Mouse (Mus musculus): Measurements from ENCODE around the gene Nkx2-3. TPM values are rescaled to one million over a fixed set of nuclear protein-coding genes. Genes with fewer than 3 reads are reported as not detected.
A peak's percentile ranks its signal among the peaks of the same experiment; 100 is the strongest.

Gene Nkx2-3
- total RNA-seq, 2 experiments from 2014 or later: not detected

DNA sequence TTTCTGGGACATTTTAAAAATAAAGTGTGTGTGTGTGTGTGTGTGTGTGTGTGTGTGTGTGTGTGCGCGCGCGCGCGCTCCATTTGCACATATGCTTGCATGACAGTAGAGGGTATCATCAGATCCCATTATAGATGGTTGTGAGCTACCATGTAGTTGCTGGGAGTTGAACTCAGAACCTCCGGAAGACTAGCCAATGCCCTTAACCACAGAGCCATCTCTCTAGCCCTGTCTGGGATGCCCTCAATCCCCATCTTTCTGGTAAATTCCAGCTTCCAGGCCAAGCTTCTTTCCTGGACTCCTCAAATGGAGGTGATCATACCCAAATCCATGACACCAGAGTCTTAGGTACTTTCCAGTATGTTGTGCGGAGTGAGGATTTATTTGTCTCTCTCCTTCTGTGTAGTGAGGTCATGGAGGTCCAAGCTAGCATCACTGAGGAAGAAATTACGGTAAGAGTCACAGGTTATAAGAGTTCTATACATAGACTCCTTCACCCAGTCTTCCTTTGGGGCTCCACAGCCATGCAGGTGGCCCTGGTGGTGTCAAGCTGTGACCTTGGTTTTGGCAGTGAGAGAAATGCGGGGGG lies 5.7 kb downstream of the Nkx2-3 start:
- no peak for DNase-seq (ENCODE audit: low spot score in 2 of 2)

DNA sequence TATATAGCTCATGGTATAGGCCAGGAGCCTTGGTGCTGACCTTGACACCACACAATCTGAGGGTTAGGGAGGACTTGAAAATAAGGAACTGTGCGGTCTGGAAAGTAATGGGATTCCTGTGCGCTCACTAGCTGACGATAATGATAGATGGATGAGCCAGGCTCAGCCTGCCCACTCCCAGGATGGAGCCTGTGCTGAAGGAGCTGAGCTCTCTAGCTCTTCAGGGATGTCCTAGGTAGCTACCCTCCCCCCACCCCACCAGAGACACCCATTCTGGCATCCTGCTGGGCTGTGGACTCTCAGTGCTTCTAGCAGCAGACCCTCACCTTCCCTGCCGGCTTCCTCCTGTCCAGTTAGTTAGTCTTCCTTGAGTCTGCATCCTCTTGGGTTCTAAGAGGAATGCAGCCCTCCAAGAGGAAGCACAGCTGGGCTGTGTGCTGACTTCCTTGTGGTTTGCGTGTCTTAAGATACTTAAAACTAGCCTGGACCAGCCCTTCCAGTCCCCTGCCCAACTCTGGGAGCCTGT lies 6.4 kb downstream of the Nkx2-3 start:
- DNase-seq (ENCODE audit: low spot score in 2 of 2): no peak

DNA sequence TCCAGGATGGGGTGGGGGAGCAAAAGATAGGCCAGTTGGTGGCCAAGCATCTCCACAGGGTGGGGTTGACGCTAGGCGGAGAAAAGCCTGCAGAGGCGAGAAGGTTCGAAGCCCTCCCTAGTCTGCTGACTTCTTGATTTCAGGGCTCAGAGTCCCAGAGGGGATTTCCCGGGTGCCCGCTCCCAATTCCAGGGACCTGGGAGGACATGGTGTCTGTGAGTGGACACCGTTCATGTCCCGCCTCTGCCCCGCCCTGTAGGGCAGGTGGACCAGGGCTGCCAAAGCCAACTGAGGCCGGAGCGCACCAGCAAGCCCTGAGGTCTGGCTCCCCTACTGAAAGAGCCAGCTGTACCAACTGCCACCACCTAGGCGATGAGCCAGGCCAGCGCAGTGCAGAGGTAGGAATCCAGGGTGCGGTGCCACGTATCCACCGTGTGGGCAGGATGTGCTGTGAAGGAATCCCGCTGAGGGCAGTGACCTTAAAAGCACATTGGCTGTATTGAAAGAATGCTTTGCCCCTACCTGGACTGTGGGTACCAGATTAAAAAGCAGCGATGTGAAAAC lies 7.9 kb downstream of the Nkx2-3 start:
- DNase-seq (ENCODE audit: low spot score in 2 of 2): no peak

- no peak for DNase-seq (ENCODE audit: low spot score in 2 of 2)
Measured at GRCm38 (mm10) chr19:43623913-43624312, 11.8 kb downstream of the Nkx2-3 start.

GRCm38 (mm10) chr19:43626160-43626559 lies 14.0 kb downstream of the Nkx2-3 start:
- DNase-seq (ENCODE audit: low spot score in 2 of 2): no peak

GRCm38 (mm10) chr19:43627345-43627744 lies 15.2 kb downstream of the Nkx2-3 start:
- no peak for DNase-seq (ENCODE audit: low spot score in 2 of 2)

DNA sequence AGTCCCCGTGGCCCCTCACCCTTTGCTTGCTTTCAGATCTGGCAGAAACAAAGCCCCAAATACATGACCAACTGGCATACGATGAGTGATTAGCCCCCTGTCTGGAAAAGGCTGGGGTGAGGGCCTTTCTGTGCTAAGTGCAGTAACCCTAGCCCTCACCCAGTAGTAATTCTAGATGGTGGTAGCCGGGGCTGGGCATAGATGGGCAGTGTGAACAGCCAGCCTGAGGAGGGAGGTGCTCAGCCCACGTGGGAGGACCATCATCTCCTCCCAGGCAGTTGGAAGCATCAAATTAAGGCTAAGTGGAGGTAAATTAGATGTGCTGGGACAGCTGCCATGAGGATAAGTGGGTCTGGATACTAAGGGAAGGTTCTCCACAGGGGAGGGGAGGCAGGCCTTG lies 17.0 kb downstream of the Nkx2-3 start:
- no peak for DNase-seq (ENCODE audit: low spot score in 2 of 2)

GRCm38 (mm10) chr19:43630466-43631251 lies 18.5 kb downstream of the Nkx2-3 start:
- peak; percentile 73 to 85 for DNase-seq (ENCODE audit: low spot score in 2 of 2)

GRCm38 (mm10) chr19:43641833-43642232 lies 29.7 kb downstream of the Nkx2-3 start:
- DNase-seq (ENCODE audit: low spot score in 2 of 2): no peak

DNA sequence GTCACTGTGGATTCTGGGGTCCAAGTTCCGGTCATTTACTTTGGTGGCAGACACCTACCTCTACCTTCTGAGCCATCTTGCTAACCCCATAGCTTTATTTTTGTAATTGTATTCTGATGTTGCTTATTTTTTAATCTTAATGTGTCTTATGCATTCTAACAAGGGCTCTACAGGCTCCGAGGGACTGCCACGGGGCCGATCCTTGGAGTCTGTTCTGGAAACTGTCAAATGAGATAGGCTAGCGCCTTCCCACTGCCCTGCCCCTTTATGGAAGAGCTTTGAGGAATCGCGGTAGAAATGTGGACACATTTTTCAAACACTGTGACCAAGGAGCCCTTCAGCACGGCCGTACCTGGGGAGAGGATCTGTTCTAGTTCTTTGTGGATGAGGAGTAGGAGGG lies 30.7 kb downstream of the Nkx2-3 start:
- no peak for DNase-seq (ENCODE audit: low spot score in 2 of 2)

DNA sequence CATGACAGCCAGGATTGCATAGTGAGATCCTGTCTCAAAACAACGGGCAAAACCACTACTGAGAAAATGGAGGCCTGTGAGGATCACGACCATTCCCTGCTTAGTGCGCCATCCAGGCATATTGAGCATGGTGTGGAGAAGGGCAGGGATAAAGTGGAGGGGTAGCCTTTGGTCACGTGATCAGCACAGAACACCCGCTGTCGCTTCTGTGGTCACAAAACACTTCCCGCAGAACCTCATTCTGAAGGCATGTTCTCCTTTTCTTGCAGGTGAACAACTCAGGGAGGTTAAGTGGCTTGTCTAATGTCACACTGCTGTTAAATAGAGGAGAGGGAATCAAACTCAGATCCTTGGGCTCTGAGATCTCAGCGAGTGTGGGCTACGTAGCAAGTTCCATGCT lies 33.4 kb downstream of the Nkx2-3 start:
- DNase-seq (ENCODE audit: low spot score in 2 of 2): no peak

- no peak for DNase-seq (ENCODE audit: low spot score in 2 of 2)
Measured at GRCm38 (mm10) chr19:43646852-43647251, 34.7 kb downstream of the Nkx2-3 start.

DNA sequence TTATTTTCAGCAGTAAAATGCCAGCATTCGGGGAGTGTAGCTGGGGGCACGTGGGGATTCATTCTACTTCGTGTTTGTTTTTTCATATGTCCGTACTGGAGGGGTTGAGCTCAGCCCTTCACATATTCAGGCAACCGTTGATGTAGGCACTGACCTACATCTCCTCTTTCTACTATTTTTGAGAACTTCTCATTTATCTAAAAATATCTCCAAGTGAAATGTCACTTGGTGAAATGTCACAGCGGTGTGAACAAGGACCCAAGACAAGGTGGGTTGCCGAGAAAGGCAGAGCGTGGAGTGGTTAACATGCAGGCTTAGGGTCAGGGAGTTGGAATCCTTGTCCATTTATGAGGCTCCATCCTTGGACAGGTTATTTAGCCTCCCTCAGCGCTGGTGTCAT lies 35.1 kb downstream of the Nkx2-3 start:
- no peak for DNase-seq (ENCODE audit: low spot score in 2 of 2)

DNA sequence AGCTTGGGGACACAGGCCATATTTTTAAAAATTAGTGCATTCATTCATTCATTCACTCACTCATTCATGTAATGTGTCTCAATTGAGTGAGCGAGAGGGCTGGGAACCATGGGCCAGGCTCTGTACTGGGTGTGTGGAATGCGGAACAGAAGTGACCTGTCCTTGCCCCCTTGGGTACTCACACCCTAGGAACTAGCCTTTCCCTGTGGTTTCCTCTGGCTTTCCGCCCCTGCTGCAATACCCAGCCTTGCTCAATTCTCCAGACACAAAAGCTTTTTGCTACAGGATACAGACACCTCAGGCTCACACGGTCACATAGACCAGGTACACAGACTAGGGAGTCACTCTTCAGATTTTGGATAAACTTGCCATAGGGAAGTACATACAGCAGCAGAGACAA lies 36.2 kb downstream of the Nkx2-3 start:
- DNase-seq (ENCODE audit: low spot score in 2 of 2): no peak

- no peak for DNase-seq (ENCODE audit: low spot score in 2 of 2)
Measured at GRCm38 (mm10) chr19:43651241-43651785, 39.2 kb downstream of the Nkx2-3 start.

GRCm38 (mm10) chr19:43655735-43656492 lies 43.8 kb downstream of the Nkx2-3 start:
- peak; percentile 46 to 69 for DNase-seq (ENCODE audit: low spot score in 2 of 2)

GRCm38 (mm10) chr19:43659632-43660031 lies 47.5 kb downstream of the Nkx2-3 start:
- DNase-seq (ENCODE audit: low spot score in 2 of 2): no peak

GRCm38 (mm10) chr19:43660774-43661173 lies 48.6 kb downstream of the Nkx2-3 start:
- no peak for DNase-seq (ENCODE audit: low spot score in 2 of 2)

DNA sequence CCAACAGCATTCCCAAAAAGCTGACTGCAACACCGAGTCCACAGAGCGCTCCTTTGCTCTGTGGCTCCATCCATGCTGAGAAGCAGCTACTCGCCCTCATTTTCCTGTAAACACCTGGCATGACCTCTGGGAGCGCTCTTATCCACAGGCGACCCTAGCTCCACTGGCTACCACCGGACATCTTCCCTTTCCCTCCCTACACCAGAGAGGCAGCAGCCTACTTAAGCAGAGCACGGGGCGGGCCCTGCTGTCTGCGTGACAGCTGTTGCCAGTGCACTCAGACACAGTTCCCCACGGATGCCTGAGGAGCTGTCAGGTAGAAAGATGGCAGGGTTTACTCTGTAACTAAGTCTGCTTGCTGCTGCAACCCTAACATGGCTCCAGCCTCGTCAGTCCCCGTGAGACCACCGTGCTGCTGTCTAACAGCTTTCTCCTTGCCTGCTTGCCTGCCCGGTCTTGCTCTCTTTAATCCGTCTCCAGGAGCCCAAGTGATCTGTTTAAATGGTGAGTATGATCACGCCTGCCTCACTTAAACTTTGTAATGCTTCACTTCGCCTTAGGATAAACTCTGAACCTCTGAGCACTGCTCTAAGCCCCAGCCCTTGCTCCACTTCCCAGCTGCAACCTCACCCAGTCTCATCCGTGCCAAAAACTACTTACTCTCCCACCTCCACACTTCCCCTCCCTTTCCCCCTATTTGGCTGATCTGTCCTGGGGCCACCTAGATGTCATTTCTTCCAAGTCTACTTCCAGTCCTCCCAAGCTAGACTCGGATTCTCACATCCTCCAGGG lies 50.2 kb downstream of the Nkx2-3 start:
- DNase-seq (ENCODE audit: low spot score in 2 of 2): peak; percentile 23 to 31

GRCm38 (mm10) chr19:43663471-43663870 lies 51.3 kb downstream of the Nkx2-3 start:
- DNase-seq (ENCODE audit: low spot score in 2 of 2): no peak

Measured in gastrocnemius, postnatal 4 days (tissue).